Mouse (Mus musculus) liver, postnatal 0 days (tissue): ENCODE measurements around the gene Pcca. TPM values are rescaled to one million over a fixed set of nuclear protein-coding genes. Genes with fewer than 3 reads are reported as not detected.
A peak's percentile ranks its signal among the peaks of the same experiment; 100 is the strongest.

ENCODE experiments used
- ATAC-seq: fragments of 200-750 bp; cut with Nextera tagmentation; 2 replicates; pipeline ENCODE4 v1.8.0; 2017; ENCODE audit warnings: mild to moderate bottlenecking, moderate library complexity
- DNase-seq: peaks from one replicate; pipeline ENCODE4 v3.0.0-alpha.2; 2016
- H3K27ac ChIP-seq: fragments of 300-500 bp; sonication (generic); 2 replicates; pipeline ENCODE4 v1.5.1; 2014; ENCODE audit warnings: antibody characterized with exemption, moderate library complexity, mild to moderate bottlenecking, low read depth
- H3K27me3 ChIP-seq: fragments of 300-500 bp; sonication (generic); 2 replicates; pipeline ENCODE4 v1.6.1; 2014; ENCODE audit warnings: low read length, control low read depth, mixed read lengths; ENCODE audit not compliant: insufficient read depth
- H3K36me3 ChIP-seq: fragments of 300-500 bp; sonication (generic); replicated peaks from 2 replicates; pipeline ENCODE4 v1.6.1; 2014; ENCODE audit warnings: mild to moderate bottlenecking, control low read depth, low read length, moderate library complexity, mixed read lengths; ENCODE audit not compliant: insufficient read depth
- H3K4me1 ChIP-seq: fragments of 300-500 bp; sonication (generic); 2 replicates; pipeline ENCODE4 v1.6.1; 2014; ENCODE audit warnings: antibody characterized with exemption, mild to moderate bottlenecking, control low read depth; ENCODE audit not compliant: insufficient read depth
- H3K4me2 ChIP-seq: fragments of 300-500 bp; sonication (generic); 2 replicates; pipeline ENCODE4 v1.6.1; 2014; ENCODE audit warnings: low read depth, mild to moderate bottlenecking, low read length, moderate library complexity, mixed read lengths
- H3K4me3 ChIP-seq: fragments of 300-500 bp; sonication (generic); 2 replicates; pipeline ENCODE4 v1.5.1; 2014; ENCODE audit warnings: low read depth, low read length
- H3K9ac ChIP-seq: fragments of 300-500 bp; sonication (generic); replicated peaks from 2 replicates; pipeline ENCODE4 v1.6.1; 2014; ENCODE audit warnings: mild to moderate bottlenecking, moderate library complexity
- H3K9me3 ChIP-seq: fragments of 300-500 bp; sonication (generic); 2 replicates; pipeline ENCODE4 v1.6.1; 2016; ENCODE audit warnings: mild to moderate bottlenecking, control low read depth, low read length, mixed read lengths
- CTCF ChIP-seq: sonication (generic); IDR thresholded peaks from 2 replicates; pipeline ENCODE4 v1.5.1; 2016; ENCODE audit warnings: antibody characterized with exemption, low read depth
- EP300 ChIP-seq: IDR thresholded peaks from 2 replicates; pipeline ENCODE4 v1.6.1; 2016; ENCODE audit warnings: antibody characterized with exemption, low read depth, mild to moderate bottlenecking
- WGBS: fragments of 180-500 bp; shearing (Covaris S2); extraction: QIAGEN DNeasy Blood & Tissue Kit; methylation state at CpG from one replicate; pipeline ENCODE4 v1.1.7; 2014; ENCODE audit not compliant: insufficient replicate concordance; 5-methylcytosine and 5-hydroxymethylcytosine counted together
- polyA plus RNA-seq: library from polyadenylated mRNA; unstranded; fragments of >200 nt; fragmentation: Nextera tagmentation; extraction: Ambion mirVana; gene quantifications from 2 replicates; pipeline ENCODE4 v1.2.1, GENCODE M21; 2015

Pcca gene
- polyA plus RNA-seq, 1 experiment from 2014 or later: 31.3 TPM

DNA sequence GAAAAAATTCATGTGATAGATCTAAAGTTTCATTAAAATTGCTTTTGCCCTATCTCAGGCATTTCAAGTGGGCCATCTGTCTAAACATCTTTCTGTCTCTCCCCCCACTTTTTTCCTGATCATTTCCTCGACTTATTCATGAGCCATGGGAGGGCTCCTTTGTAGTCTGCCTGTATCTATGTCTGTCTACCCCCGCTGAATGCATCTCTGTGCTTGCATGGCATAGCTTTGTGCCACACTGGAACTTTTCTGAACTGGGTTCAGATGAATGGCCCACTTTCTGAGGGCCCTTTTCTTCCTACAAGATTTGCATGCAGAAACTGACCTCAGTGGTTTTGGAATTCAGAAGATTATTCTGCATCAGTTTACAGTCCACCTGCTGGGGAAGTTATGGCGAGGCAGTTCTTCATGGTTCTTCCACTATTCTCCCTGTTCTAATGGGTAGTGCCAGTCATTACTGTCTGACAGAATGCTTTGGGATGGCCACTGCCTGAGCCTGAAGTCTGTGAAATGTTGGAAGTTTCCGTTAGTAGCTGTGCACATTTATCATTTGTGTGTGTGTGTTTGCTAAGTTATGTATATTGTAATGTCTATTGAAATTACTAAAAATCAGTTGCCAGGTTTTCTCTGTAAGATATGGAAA lies 195.4 kb downstream of the Pcca start:
- Histone ChIP-seq H3K27ac (no peak overlapping the region), H3K9me3 (no peaks in the 10 kb centered on the region), H3K4me3 (no peak overlapping the region), H3K4me1 (no peaks in the 10 kb centered on the region), H3K9ac (no peak overlapping the region), H3K36me3 (no peaks in the 10 kb centered on the region), H3K27me3 (no peaks in the 10 kb centered on the region), H3K4me2 (no peak overlapping the region)
- TF ChIP-seq CTCF (no peak), EP300 (no peak)
- DNase-seq: no peak
- no peak for ATAC-seq
- WGBS: 75% methylated on average over 4 of the region's 4 CpGs

- no peaks in the 10 kb centered on the region for H3K4me1 ChIP-seq
- WGBS: 68% methylated on average over 4 of the region's 4 CpGs
- TF ChIP-seq CTCF (no peak), EP300 (no peak)
- H3K27me3 ChIP-seq: no peaks in the 10 kb centered on the region
- no peak for ATAC-seq
- no peaks in the 10 kb centered on the region for H3K9me3 ChIP-seq
- H3K4me2 ChIP-seq: no peak overlapping the region
- no peak overlapping the region for H3K27ac ChIP-seq
- H3K36me3 ChIP-seq: no peaks in the 10 kb centered on the region
- no peak overlapping the region for H3K9ac ChIP-seq
- H3K4me3 ChIP-seq: no peak overlapping the region
- no peak for DNase-seq
Measured at GRCm38 (mm10) chr14:122730921-122731551, 196.9 kb downstream of the Pcca start.

- Histone ChIP-seq H3K4me1 (no peaks in the 10 kb centered on the region), H3K27ac (no peak overlapping the region), H3K4me2 (no peak overlapping the region), H3K27me3 (no peaks in the 10 kb centered on the region), H3K9me3 (no peaks in the 10 kb centered on the region), H3K4me3 (no peak overlapping the region), H3K9ac (no peak overlapping the region), H3K36me3 (no peaks in the 10 kb centered on the region)
- TF ChIP-seq CTCF (no peak), EP300 (no peak)
- DNase-seq: no peak
- ATAC-seq: no peak
Measured at GRCm38 (mm10) chr14:122736806-122737205, 202.7 kb downstream of the Pcca start.

- ATAC-seq: no peak
- Histone ChIP-seq H3K4me3 (no peak overlapping the region), H3K9ac (no peak overlapping the region), H3K4me1 (no peaks in the 10 kb centered on the region), H3K27ac (no peak overlapping the region), H3K36me3 (no peaks in the 10 kb centered on the region), H3K4me2 (no peak overlapping the region), H3K27me3 (no peaks in the 10 kb centered on the region), H3K9me3 (no peaks in the 10 kb centered on the region)
- DNase-seq: no peak
- TF ChIP-seq CTCF: no peak
- no peak for TF ChIP-seq EP300
- WGBS: 79% methylated on average over 3 of the region's 3 CpGs
Measured at GRCm38 (mm10) chr14:122747860-122748842, 214.0 kb downstream of the Pcca start.

- Histone ChIP-seq H3K36me3 (no peaks in the 10 kb centered on the region), H3K9ac (no peak overlapping the region), H3K27ac (no peak overlapping the region), H3K27me3 (no peaks in the 10 kb centered on the region), H3K4me1 (no peaks in the 10 kb centered on the region), H3K4me2 (no peak overlapping the region), H3K9me3 (no peaks in the 10 kb centered on the region), H3K4me3 (no peak overlapping the region)
- ATAC-seq (no peak), DNase-seq (no peak)
- peak; percentile 26 for TF ChIP-seq CTCF
- no peak for TF ChIP-seq EP300
- 77% methylated on average over 1 of the region's 1 CpGs for WGBS
Measured at GRCm38 (mm10) chr14:122751552-122751951, 217.4 kb downstream of the Pcca start.

- no peak overlapping the region for H3K27ac ChIP-seq
- H3K9ac ChIP-seq: no peak overlapping the region
- H3K4me1 ChIP-seq: no peaks in the 10 kb centered on the region
- no peak overlapping the region for H3K4me3 ChIP-seq
- no peaks in the 10 kb centered on the region for H3K9me3 ChIP-seq
- no peak overlapping the region for H3K4me2 ChIP-seq
- no peak for TF ChIP-seq CTCF
- TF ChIP-seq EP300: no peak
- H3K36me3 ChIP-seq: no peaks in the 10 kb centered on the region
- ATAC-seq (no peak), DNase-seq (no peak)
- H3K27me3 ChIP-seq: no peaks in the 10 kb centered on the region
- 83% methylated on average over 2 of the region's 2 CpGs for WGBS
Measured at GRCm38 (mm10) chr14:122753278-122753677, 219.2 kb downstream of the Pcca start.
